Mouse (Mus musculus) WW6 (cell line): ENCODE measurements around the gene Slf2.

Experiments used
- DNase-seq: peaks from one replicate; pipeline ENCODE4 v3.0.0-alpha.2; 2013; ENCODE audit warnings: low read depth, low spot score

Slf2 gene

DNA sequence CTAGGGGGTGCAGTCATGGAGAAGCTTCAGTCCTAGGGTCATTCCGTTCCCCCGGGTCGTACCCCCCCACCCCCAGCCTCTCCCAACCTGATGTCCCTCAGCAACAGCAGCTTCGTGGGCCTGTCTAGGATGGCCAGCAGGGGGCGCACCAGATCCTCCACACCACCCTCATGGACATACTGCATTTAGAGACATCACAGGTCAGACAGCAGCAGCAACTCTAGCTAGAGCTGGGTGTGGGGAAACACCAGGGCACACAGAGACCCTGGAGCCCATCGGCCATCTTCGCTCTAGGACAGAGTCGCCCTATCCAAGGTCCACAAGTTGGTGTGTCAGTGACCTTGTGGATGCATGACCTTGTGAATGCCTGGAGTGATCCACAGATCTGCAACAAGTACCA, 99.2 kb downstream of the Slf2 start:
- DNase-seq = no peak

- no peak for DNase-seq
These were observed 100.1 kb downstream of the Slf2 start for GRCm38 (mm10) chr19:45030746-45031693.

DNA sequence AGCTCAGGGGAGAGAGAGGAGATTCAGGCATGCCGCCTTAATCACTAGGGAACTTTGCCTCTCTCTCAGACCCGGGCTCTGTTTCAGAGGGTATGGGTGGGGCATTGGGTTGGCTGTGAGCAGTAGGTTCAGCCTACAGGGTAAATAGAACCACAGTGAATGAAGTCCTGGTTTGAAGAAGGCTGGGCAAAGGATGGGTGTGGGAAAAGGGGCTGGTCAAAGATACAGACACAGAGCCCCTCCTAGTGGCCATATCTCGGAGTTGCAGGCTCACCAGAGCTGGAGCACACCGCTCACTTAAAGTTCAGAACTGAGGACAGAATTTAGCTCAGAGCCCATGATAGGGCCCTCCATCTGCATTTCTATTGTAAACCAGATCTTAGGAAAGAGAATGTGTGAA, 100.8 kb downstream of the Slf2 start:
- DNase-seq = no peak
